Mouse (Mus musculus): ENCODE measurements at regions not wholly inside any gene's neighbourhood (a gene's known extent, or its start where the extent isn't known, plus 50 kb on each side); places are given as distances from the start of the nearest gene placed in this dataset.

GRCm38 (mm10) chr15:51676694-51677093 lies 2208.0 kb upstream of the Gm7489 start:
- ATAC-seq (ENCODE audit: insufficient number of reproducible peaks, insufficient read depth, low FRiP score, low TSS enrichment, low read depth) = no peak

GRCm38 (mm10) chr15:51677266-51677665 lies 2207.4 kb upstream of the Gm7489 start:
- WGBS = 86% methylated on average over 4 of the region's 4 CpGs
- H3K27ac ChIP-seq = no peak overlapping the region
- H3K9ac ChIP-seq = no peak overlapping the region
- no peak overlapping the region for H3K4me2 ChIP-seq
- no peak for ATAC-seq (ENCODE audit: insufficient number of reproducible peaks, insufficient read depth, low FRiP score, low TSS enrichment, low read depth)
- no peaks in the 10 kb centered on the region for H3K27me3 ChIP-seq
- no peak overlapping the region for H3K4me3 ChIP-seq
- peaks cover 23% of the 10 kb centered on the region; the same call in 1 of the 2 replicates for H3K4me1 ChIP-seq
- no peaks in the 10 kb centered on the region for H3K36me3 ChIP-seq
- no peaks in the 10 kb centered on the region for H3K9me3 ChIP-seq

More at GRCm38 (mm10) chr15:51676694-51677093, 2208.0 kb upstream of the Gm7489 start:
- H3K4me2 ChIP-seq = no peak overlapping the region
- no peaks in the 10 kb centered on the region for H3K9me3 ChIP-seq
- no peak overlapping the region for H3K9ac ChIP-seq
- H3K4me1 ChIP-seq = peaks cover 22% of the 10 kb centered on the region; the same call in 1 of the 2 replicates
- H3K27ac ChIP-seq = no peak overlapping the region
- no peaks in the 10 kb centered on the region for H3K27me3 ChIP-seq
- WGBS = 83% methylated on average over 3 of the region's 3 CpGs
- no peaks in the 10 kb centered on the region for H3K36me3 ChIP-seq
- H3K4me3 ChIP-seq = no peak overlapping the region

GRCm38 (mm10) chr15:51679186-51679902 lies 2205.4 kb upstream of the Gm7489 start:
- Histone ChIP-seq H3K27ac (0 out of 2 replicates have a peak overlapping the region, but pooled peaks have one; percentile 34), H3K4me3 (no peak overlapping the region), H3K9me3 (no peaks in the 10 kb centered on the region), H3K9ac (no peak overlapping the region), H3K4me2 (no peak overlapping the region), H3K27me3 (no peaks in the 10 kb centered on the region), H3K36me3 (no peaks in the 10 kb centered on the region), H3K4me1 (peaks cover 15% of the 10 kb centered on the region; the same call in 1 of the 2 replicates)
- WGBS = 48% methylated on average over 12 of the region's 12 CpGs
- ATAC-seq (ENCODE audit: insufficient number of reproducible peaks, insufficient read depth, low FRiP score, low TSS enrichment, low read depth) = no peak

GRCm38 (mm10) chr15:51680494-51680893 lies 2204.2 kb upstream of the Gm7489 start:
- Histone ChIP-seq H3K4me2 (no peak overlapping the region), H3K4me3 (no peak overlapping the region), H3K36me3 (no peaks in the 10 kb centered on the region), H3K27me3 (no peaks in the 10 kb centered on the region), H3K9ac (no peak overlapping the region), H3K27ac (no peak overlapping the region), H3K4me1 (peaks cover 14% of the 10 kb centered on the region; the same call in 1 of the 2 replicates), H3K9me3 (no peaks in the 10 kb centered on the region)
- ATAC-seq (ENCODE audit: insufficient number of reproducible peaks, insufficient read depth, low FRiP score, low TSS enrichment, low read depth) = no peak

GRCm38 (mm10) chr15:51681191-51681590 lies 2203.5 kb upstream of the Gm7489 start:
- no peak overlapping the region for H3K27ac ChIP-seq
- H3K4me2 ChIP-seq = no peak overlapping the region
- no peaks in the 10 kb centered on the region for H3K9me3 ChIP-seq
- no peaks in the 10 kb centered on the region for H3K36me3 ChIP-seq
- H3K4me1 ChIP-seq = peaks cover 14% of the 10 kb centered on the region; the same call in 1 of the 2 replicates
- WGBS = 90% methylated on average over 6 of the region's 6 CpGs
- H3K9ac ChIP-seq = no peak overlapping the region
- H3K27me3 ChIP-seq = no peaks in the 10 kb centered on the region
- no peak overlapping the region for H3K4me3 ChIP-seq
- ATAC-seq (ENCODE audit: insufficient number of reproducible peaks, insufficient read depth, low FRiP score, low TSS enrichment, low read depth) = no peak

GRCm38 (mm10) chr15:51682331-51682730 lies 2202.4 kb upstream of the Gm7489 start:
- Histone ChIP-seq H3K9ac (no peak overlapping the region), H3K27me3 (no peaks in the 10 kb centered on the region), H3K4me1 (peaks cover 20% of the 10 kb centered on the region; the same call in 1 of the 2 replicates), H3K4me2 (no peak overlapping the region), H3K27ac (no peak overlapping the region), H3K4me3 (no peak overlapping the region), H3K9me3 (no peaks in the 10 kb centered on the region), H3K36me3 (no peaks in the 10 kb centered on the region)
- no peak for ATAC-seq (ENCODE audit: insufficient number of reproducible peaks, insufficient read depth, low FRiP score, low TSS enrichment, low read depth)
- WGBS = 57% methylated on average over 5 of the region's 5 CpGs

GRCm38 (mm10) chr15:51687007-51687540 lies 2197.6 kb upstream of the Gm7489 start:
- H3K27me3 ChIP-seq = no peaks in the 10 kb centered on the region
- WGBS = 66% methylated on average over 13 of the region's 13 CpGs
- H3K27ac ChIP-seq = no peak overlapping the region
- no peak overlapping the region for H3K4me2 ChIP-seq
- no peaks in the 10 kb centered on the region for H3K9me3 ChIP-seq
- H3K9ac ChIP-seq = no peak overlapping the region
- H3K4me1 ChIP-seq = 0 out of 2 replicates have a peak, but pooled peaks cover 10% of the 10 kb centered on the region
- no peaks in the 10 kb centered on the region for H3K36me3 ChIP-seq
- H3K4me3 ChIP-seq = no peak overlapping the region
- ATAC-seq (ENCODE audit: insufficient number of reproducible peaks, insufficient read depth, low FRiP score, low TSS enrichment, low read depth) = no peak

GRCm38 (mm10) chr15:51689498-51689897 lies 2195.2 kb upstream of the Gm7489 start:
- no peak for ATAC-seq (ENCODE audit: insufficient number of reproducible peaks, insufficient read depth, low FRiP score, low TSS enrichment, low read depth)
- Histone ChIP-seq H3K9ac (no peak overlapping the region), H3K4me2 (no peak overlapping the region), H3K9me3 (no peaks in the 10 kb centered on the region), H3K27me3 (no peaks in the 10 kb centered on the region), H3K27ac (no peak overlapping the region), H3K4me3 (no peak overlapping the region), H3K36me3 (no peaks in the 10 kb centered on the region), H3K4me1 (0 out of 2 replicates have a peak, but pooled peaks cover 6% of the 10 kb centered on the region)
- WGBS = 69% methylated on average over 1 of the region's 1 CpGs

GRCm38 (mm10) chr15:51692671-51693070 lies 2192.0 kb upstream of the Gm7489 start:
- WGBS = 71% methylated on average over 4 of the region's 4 CpGs
- no peak overlapping the region for H3K9ac ChIP-seq
- H3K36me3 ChIP-seq = no peaks in the 10 kb centered on the region
- H3K4me2 ChIP-seq = no peak overlapping the region
- no peak overlapping the region for H3K4me3 ChIP-seq
- no peak overlapping the region for H3K27ac ChIP-seq
- no peak for ATAC-seq (ENCODE audit: insufficient number of reproducible peaks, insufficient read depth, low FRiP score, low TSS enrichment, low read depth)
- no peaks in the 10 kb centered on the region for H3K27me3 ChIP-seq
- no peaks in the 10 kb centered on the region for H3K9me3 ChIP-seq
- peaks cover 9% of the 10 kb centered on the region for H3K4me1 ChIP-seq

- no peak overlapping the region for H3K4me3 ChIP-seq
- H3K9ac ChIP-seq = no peak overlapping the region
- H3K4me2 ChIP-seq = no peak overlapping the region
- WGBS = 31% methylated on average over 11 of the region's 11 CpGs
- H3K4me1 ChIP-seq = peaks cover 9% of the 10 kb centered on the region
- H3K9me3 ChIP-seq = no peaks in the 10 kb centered on the region
- H3K27ac ChIP-seq = peak overlapping the region; percentile 62; the same call in 1 of the 2 replicates
- peak; percentile 67; the same call in 1 of the 2 replicates for ATAC-seq (ENCODE audit: insufficient number of reproducible peaks, insufficient read depth, low FRiP score, low TSS enrichment, low read depth)
- no peaks in the 10 kb centered on the region for H3K36me3 ChIP-seq
- H3K27me3 ChIP-seq = no peaks in the 10 kb centered on the region
These were observed 2188.2 kb upstream of the Gm7489 start for GRCm38 (mm10) chr15:51696344-51697016.

GRCm38 (mm10) chr15:51704198-51704597 lies 2180.5 kb upstream of the Gm7489 start:
- Histone ChIP-seq H3K4me1 (no peaks in the 10 kb centered on the region), H3K36me3 (no peaks in the 10 kb centered on the region), H3K27me3 (no peaks in the 10 kb centered on the region), H3K9me3 (no peaks in the 10 kb centered on the region), H3K27ac (no peak overlapping the region), H3K9ac (no peak overlapping the region), H3K4me2 (no peak overlapping the region), H3K4me3 (no peak overlapping the region)
- WGBS = 92% methylated on average over 1 of the region's 1 CpGs
- ATAC-seq (ENCODE audit: insufficient number of reproducible peaks, insufficient read depth, low FRiP score, low TSS enrichment, low read depth) = no peak

All from embryonic facial prominence, embryonic 13.5 days (tissue).